Mouse (Mus musculus): ENCODE results near the gene Slc25a47. TPM values are rescaled to one million over a fixed set of nuclear protein-coding genes. Genes with fewer than 3 reads are reported as not detected.
A peak's percentile ranks its signal among the peaks of the same experiment; 100 is the strongest.

Slc25a47 gene
- 1 to 10 TPM; 7.3 to 8.3 TPM for total RNA-seq (2021)
- long read RNA-seq, experiment 1, partial matches to known transcripts = 0 of 4 reads
- long read RNA-seq, experiment 1, other reads (novel, unspliced or antisense) = 4 of 4 reads
- long read RNA-seq, experiment 2, partial matches to known transcripts = 0 of 8 reads
- long read RNA-seq, experiment 2, other reads (novel, unspliced or antisense) = 8 of 8 reads

DNA sequence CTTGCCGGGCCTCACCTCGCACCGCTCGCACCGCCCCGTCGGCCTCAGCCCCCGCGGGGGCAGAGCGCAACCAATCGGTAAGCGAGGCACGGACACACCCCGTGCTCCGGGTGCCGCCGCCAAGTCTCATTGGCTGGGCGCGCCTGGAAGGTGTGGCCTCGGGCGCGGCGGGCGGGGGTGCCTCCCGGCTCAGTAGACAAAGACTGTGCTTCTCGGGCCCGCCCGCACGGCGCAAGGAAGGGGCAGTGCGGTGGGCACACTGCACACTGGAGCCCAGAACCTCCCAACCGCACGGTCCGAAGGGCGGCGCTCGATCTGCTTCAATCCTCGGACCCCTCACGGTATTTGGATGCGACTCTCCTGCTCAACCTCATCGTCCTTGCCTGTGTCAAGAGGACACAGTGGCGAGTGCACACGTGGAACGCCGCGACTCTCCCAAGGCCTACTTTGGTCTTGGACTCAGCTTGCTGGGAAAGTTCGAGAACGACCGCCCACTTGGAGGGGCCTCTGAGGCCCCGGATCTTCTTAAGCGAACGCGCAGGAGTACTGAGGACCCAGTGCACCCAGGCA lies at the start of gene Slc25a47, which contains the start of gene Slc25a29:
Slc25a47 (plus strand) TSS at position 207 of the 570 bp plus-strand sequence.
Slc25a29 (minus strand) TSS at position 44 of the 570 bp plus-strand sequence.
- peak; percentile 96 to 97 for DNase-seq (ENCODE audit: low spot score in 2 of 2)
- intact Hi-C loops (cut with DNase I) = loop anchor here (2.0 kb wide), 1 partner anchor 41 kb away; no protein-coding TSS in a partner anchor

DNA sequence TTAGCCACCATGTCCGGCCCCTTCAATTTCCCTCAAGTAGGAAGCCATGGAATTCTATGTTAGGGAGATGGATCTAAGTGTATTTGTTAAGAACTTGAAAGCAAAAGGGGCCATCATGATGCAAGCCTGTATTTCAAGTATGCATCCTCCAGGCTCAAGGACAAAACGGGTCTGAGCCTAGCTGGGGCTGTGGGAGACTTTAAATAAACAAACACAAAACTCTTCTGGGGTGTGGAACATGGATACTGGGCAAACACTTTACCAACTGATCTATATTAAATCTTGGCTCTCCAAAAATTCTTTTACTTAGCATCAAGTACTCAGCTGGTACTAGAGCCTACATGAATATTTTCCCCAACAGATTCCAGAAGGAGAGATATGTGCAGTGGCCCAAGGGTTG lies 48.5 kb upstream of the Slc25a47 start:
- DNase-seq (ENCODE audit: low spot score in 2 of 2) = no peak
- intact Hi-C loops (cut with DNase I) = no loop called here

DNA sequence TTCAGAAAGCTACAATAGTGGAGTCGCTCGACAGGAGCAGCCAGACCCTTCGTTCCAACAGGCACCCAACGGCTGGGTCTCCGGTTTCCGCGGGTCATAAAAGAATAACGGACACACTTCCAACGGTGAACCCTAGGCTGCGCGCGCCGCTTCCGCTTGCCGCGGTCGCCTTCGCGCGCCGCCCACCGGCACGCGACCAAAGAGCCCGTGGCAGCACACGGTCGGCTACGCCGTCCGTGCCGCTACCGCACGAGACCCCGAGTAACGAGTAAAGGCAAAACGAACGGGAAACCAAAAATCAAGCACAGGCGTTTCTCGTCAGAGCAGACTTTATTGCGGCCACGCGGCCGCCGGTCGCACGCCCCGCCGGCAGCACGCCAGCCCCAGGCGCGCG lies 43.7 kb upstream of the Slc25a47 start:
- DNase-seq (ENCODE audit: low spot score in 2 of 2) = peak; percentile 84 to 86
- intact Hi-C loops (cut with DNase I) = no loop called here

DNA sequence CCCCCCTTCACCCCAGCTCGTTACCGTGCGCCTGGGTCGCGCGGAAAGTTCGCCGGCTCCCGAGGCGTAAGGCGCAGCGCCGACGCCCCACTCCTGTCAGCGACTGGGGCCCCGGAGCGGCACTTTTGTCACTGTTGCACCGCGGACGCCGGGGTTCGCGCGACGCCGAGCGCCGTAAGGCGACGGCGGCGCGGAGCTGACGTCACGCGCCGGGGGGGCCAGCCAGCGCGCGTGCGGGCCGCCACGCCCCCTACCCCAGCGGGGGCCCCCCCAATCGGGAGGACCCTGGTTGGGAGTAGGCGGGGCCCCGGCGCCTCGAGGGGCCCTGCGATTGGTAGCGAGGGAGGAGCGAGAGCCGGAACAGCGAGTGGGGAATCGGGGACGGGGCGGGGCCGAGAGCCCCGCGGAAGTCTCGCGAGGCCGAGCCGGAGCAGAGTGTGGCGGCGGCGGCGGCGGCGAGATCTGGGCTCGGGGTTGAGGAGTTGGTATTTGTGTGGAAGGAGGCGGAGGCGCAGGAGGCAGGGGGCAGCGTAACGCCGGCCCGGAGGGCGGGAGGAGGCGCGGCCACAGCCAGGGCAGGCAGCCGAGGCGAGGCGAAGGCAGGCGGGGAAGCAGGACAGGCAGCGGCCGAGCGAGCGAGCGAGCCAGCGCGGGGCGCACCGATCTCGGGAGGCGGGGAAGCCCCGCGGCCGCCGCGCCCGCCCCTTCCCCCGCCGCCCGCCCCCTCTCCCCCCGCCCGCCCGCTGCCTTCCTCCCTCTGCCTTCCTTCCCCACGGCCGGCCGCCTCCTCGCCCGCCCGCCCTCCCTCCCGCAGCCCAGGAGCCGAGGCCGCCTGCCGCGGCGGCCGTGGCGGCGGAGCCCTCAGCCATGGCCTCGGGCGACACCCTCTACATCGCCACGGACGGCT lies 43.0 kb upstream of the Slc25a47 start, which contains the start of gene Yy1:
Yy1 (plus strand) TSS at position 428 of the 907 bp plus-strand sequence.
- DNase-seq (ENCODE audit: low spot score in 2 of 2) = peak; percentile 98
- intact Hi-C loops (cut with DNase I) = no loop called here

DNA sequence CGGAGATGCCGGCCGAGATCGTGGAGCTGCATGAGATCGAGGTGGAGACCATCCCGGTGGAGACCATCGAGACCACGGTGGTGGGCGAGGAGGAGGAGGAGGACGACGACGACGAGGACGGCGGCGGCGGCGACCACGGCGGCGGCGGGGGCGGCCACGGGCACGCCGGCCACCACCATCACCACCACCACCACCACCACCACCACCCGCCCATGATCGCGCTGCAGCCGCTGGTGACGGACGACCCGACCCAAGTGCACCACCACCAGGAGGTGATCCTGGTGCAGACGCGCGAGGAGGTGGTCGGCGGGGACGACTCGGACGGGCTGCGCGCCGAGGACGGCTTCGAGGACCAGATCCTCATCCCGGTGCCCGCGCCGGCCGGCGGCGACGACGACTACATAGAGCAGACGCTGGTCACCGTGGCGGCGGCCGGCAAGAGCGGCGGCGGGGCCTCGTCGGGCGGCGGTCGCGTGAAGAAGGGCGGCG lies 42.3 kb upstream of the Slc25a47 start:
- intact Hi-C loops (cut with DNase I) = no loop called here

DNA sequence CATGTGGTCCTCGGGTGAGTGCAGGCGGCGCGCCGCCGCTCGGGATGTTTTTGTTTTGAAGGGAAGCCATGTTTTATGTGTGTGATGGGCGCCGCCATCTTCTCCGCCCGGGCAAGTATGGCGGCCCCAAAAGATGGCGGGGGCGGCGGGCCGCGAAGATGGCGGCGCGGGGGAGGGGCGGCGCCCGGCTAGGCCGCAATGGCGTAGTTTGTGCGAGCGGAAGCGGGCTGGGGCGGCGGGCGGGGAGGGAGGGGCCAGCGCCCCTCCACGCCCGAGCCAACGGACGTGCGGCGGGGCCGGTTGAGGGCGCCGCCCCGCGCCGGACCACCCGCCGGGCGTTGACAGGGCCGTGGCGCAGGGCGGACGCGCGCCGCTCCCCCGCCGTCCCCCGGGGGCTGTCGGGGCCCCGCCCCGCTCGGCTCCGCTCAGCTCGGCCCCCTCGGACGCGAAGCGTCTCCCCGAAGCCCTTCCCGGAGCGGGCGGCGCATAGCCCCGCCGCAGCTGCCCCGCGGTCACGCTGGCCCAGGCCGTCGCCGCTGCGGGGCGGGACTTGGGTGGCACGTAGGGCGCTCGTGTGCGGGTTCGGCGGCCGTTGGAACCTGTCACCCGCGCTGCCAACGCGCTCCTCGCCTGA lies 41.7 kb upstream of the Slc25a47 start:
- intact Hi-C loops (cut with DNase I) = loop anchor here (2.0 kb wide), 1 partner anchor 43 kb away; the partner anchor contains the start of gene Slc25a47
- DNase-seq (ENCODE audit: low spot score in 2 of 2) = peak; percentile 69 to 84

More for the DNA sequence above, 42.3 kb upstream of the Slc25a47 start:
- peak in 1 of 2 experiments; percentile 17 for DNase-seq (ENCODE audit: low spot score in 2 of 2)

DNA sequence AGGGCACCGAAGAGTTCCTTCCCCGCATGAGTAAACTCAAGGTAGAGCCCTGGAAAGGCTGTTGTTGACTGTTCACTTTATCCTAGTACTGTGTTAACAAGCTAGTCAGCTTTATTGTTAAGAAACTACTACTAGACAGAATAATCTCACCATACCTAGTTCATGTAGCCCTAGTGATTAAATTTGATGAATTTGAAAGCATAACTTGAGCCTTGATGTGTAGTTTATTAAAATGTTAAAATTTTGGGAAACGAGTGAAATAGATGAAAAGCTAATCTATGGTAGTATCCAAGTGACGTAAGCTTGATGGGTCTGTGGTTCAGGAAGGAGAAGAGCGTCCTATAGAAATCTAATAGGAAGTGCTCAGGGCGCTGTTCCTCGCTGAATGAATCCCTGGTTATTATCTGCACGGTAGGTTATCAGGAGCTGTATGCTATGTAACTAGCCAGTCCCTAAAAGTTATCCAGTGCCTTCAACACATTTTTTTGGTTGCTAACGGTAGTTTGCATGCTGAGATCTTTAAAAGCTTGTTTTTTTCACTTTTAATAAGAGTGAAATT lies 40.8 kb upstream of the Slc25a47 start:
- intact Hi-C loops (cut with DNase I) = loop anchor here (2.0 kb wide), 1 partner anchor 42 kb away; the partner anchor contains the start of gene Slc25a47
- DNase-seq (ENCODE audit: low spot score in 2 of 2) = no peak

DNA sequence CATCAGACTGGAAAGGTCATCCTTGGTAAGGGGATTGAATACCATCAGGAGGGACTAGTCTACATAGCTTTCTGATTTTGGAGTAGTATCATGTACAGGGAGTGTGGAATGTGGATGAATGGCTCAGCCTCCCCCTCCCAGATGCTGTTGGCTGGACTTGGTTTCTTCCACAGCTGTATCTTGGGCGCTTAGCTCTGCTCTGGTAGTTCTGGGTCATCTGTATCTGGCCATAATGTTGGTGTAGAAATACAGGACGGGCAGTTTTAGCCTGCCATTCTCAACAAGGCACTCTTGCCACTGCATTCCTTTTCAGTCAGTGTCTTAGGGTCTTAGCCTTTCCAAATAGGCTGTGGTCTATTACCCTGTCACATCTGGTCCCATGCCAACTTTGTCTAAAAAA lies 34.2 kb upstream of the Slc25a47 start:
- intact Hi-C loops (cut with DNase I) = no loop called here

DNA sequence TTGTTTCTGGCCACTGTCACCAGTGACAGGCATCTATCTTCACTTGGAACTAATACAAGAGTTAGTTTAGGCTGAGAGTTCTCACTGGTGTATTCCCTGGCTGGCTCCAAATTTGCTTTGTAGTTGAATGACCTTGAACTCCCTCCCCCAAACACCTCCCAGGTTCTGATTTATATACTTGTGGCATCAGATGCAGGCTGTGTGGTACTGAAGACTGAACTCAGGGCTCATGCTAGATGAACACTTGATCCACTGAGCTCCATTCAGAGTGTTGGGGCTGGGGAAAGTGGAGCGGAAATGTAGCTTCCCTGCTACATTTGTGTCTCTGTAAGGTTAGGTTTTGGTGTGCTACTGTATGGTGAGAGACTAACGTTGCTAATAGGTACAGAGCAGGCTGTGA lies 31.5 kb upstream of the Slc25a47 start:
- intact Hi-C loops (cut with DNase I) = no loop called here
- DNase-seq (ENCODE audit: low spot score in 2 of 2) = no peak

More for the DNA sequence above, 34.2 kb upstream of the Slc25a47 start:
- no peak for DNase-seq (ENCODE audit: low spot score in 2 of 2)

DNA sequence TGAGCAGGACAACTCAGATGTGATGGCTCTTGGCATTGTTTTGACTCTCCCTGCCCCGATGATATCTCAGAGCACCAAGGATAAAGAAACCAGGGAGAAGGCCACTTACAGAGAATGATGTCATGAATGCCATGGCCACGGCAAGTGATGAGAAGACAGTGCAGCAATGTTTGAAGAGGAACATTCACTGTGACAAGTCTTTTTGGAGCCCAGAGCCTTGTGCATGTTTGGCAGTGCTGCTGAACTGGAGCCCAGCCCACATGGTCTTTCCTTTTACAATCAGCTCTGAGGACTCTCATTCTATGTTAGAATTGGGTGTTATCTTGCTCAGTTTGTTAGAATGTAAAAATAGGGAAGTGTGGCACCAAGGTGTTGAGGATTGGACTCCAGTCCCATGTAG lies 27.4 kb upstream of the Slc25a47 start:
- DNase-seq (ENCODE audit: low spot score in 2 of 2) = no peak
- intact Hi-C loops (cut with DNase I) = no loop called here

DNA sequence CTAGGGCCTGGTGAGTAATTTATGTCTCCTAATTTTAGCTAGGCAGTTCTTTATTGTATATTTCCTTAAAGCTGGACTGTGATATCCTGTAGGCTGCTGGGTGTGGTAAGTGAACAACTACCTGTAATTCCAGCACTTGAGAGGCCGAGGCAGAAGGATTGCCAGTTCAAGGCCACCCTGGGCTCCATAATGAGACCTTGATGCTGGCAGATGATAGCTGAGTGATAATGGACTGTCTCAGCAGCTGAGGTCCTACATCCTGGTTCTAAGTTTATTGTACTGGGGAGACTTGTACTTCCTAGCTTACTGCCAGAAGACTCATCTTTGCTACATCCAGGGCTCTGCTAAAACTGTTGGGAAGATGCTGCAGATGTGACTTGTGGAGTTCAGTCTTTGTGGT lies 26.1 kb upstream of the Slc25a47 start:
- no peak for DNase-seq (ENCODE audit: low spot score in 2 of 2)
- intact Hi-C loops (cut with DNase I) = no loop called here

DNA sequence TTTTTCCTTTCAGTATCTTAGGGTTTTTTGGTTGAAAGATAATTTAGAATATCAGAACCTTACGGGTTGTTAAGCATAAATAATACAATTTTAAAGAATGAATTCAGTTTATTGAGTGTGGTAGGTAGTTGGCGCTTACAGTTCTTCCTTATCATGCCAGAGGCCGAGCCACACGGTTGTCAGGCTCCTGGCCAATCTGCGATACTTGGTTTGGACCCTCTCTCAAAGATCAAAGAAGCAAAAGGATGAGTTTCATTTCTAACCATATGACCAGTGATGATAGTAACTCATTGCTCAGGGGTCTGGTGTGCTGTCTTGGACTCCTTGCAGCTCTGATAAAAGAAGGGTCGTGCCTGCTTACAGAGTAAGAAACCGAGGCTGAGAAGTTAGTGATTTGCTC lies 25.5 kb upstream of the Slc25a47 start:
- DNase-seq (ENCODE audit: low spot score in 2 of 2) = no peak
- intact Hi-C loops (cut with DNase I) = no loop called here

DNA sequence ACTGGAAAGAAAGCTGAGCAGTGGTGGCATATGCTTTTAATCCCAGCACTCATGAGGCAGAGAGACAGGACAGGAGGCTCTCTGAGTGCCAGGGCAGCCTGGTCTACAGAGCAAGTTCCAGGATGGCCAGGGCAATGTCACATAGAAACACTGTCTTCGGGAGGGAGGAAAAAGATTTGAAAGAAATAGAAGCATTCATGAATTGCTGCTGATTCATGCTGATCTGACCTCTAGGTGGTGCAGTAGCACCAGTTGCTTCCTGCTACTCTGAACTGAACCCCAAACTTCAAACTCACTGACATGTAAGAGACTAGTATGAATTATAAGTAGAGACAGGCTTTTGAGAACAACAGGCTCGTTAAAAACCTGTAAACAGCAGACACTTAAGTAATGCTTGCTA lies 24.7 kb upstream of the Slc25a47 start:
- intact Hi-C loops (cut with DNase I) = no loop called here
- DNase-seq (ENCODE audit: low spot score in 2 of 2) = no peak

DNA sequence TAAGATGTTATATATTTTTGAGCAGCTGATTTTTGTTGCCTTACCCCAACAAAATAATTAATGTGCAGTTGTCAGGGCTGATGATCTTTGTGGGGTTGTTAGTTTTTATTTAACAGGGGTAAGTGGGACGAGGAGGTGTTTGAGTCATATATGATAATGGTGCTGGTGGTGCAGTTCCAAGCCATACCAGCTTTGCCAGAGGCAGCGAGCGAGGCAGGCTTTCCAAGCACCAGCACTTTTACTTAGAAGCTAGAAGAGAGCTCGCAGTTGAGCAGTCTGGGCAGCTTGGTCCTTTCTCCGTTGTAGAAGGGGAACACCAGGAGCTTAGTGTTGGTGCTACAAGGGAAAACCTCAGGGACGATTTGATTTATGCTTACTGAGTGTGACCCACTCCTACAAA lies 23.4 kb upstream of the Slc25a47 start:
- DNase-seq (ENCODE audit: low spot score in 2 of 2) = no peak
- intact Hi-C loops (cut with DNase I) = no loop called here

DNA sequence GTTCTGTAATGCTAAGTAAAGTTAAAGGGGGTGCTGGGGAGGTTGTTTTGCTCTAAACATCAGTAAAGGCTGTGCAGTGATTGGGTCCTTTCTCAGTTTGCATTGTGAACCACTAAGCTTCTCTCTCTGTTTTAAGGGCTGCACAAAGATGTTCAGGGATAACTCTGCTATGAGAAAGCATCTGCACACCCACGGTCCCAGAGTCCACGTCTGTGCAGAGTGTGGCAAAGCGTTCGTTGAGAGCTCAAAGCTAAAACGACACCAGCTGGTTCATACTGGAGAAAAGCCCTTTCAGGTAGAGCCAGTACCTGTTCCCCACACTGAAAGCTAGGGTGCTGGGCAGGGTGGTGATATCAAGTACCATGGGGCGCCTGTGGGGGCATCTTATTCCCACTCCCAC lies 21.4 kb upstream of the Slc25a47 start:
- DNase-seq (ENCODE audit: low spot score in 2 of 2) = no peak
- intact Hi-C loops (cut with DNase I) = no loop called here

DNA sequence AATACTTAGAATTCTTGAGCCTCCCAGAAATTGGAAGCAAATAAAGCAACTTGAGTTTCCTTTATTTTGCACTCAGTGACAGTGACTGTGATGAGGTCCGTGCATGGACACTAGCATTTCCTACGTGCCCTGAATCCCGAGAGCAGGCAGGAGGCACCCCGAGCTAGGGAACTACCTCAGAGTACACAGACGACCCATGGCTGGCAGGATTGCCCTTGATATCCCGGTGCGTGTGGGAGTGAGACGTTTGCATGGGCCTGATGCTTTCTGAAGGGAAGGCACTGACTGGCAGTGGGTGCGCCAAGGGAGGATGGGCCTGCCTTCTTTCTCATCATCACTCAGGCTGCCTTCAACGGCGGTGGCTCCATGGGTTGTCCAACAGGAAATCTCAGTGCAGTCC lies 19.3 kb upstream of the Slc25a47 start:
- intact Hi-C loops (cut with DNase I) = no loop called here
- no peak for DNase-seq (ENCODE audit: low spot score in 2 of 2)

DNA sequence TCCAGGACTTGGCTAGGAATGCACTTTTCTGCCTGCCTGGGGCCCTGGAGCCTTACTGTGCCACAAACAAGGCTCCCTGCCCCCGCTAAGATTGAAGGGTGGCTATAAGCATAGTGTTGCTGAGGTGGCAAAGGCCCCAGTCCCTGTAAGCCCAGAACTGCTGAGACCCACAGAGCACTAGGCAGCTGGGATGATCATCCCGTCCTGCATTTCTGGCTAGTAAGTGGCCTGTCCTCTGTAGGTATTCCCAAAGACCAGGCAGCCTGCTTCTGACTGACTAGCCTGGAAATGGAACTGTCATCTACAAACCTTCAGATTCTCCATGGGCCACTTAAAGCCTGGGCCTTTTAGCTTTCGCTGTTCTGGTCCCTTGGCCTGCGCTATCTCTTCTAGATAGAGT lies 15.4 kb upstream of the Slc25a47 start:
- intact Hi-C loops (cut with DNase I) = no loop called here
- no peak for DNase-seq (ENCODE audit: low spot score in 2 of 2)

DNA sequence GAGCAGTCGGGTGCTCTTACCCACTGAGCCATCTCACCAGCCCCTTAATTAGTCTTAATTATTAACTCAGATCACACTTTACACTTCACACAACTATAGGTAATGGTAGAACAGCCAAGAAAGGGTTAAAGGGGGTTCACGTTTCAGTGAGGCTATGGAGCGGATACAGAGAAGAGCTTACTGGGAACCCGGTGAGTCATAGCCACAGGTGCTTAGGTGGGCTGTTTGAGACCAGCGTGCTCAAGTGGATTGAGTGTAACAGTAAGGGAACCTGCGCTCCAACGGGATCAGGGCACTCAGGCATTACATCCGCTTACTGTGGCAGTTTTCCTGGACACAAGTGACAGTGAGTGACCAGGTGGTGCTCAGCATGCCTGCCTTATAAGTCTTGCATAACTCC lies 12.8 kb upstream of the Slc25a47 start:
- no peak for DNase-seq (ENCODE audit: low spot score in 2 of 2)
- intact Hi-C loops (cut with DNase I) = no loop called here

DNA sequence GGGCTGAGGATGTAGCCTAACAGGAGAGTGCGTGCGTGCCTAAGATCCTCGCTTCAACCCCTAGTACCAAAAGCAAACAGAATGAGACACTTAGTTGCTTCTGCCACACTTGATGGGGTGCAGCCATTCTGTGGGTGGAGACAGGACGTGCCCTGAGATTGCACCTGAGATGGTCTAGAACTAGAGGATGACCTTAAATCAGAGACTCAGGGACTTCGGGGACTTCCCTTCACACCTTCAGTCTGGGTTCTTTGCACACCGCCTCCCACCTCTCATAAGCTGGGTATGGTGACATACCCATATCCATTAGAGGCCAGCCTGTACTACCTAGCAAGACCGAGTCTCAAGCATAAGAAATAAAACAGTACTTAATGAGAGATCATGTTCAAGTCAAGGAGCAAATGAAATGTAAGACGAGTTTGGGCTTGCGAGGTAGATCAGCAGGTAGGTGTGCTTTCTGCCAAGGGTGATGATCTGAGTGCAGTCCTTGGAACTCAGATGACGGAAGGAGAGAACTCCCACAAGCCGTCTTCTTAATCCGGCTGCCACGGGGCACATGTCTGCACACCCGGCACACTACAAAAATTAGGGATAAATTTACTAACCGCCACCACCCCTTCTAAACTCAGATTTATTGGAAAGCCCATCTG lies 11.5 kb upstream of the Slc25a47 start:
- intact Hi-C loops (cut with DNase I) = no loop called here
- DNase-seq (ENCODE audit: low spot score in 2 of 2) = no peak
